Mouse (Mus musculus): ENCODE results near the gene 1700042G07Rik. TPM values are rescaled to one million over a fixed set of nuclear protein-coding genes. Genes with fewer than 3 reads are reported as not detected.

The 1700042G07Rik gene
- total RNA-seq (2021): not detected in 2 replicates
- long read RNA-seq: 0 reads

- no peak for DNase-seq
These were observed at the start of gene 1700042G07Rik, which contains the start of gene Gm49337 for GRCm38 (mm10) chr4:116173072-116173471. TSS of gene 1700042G07Rik (plus strand) at chr4:116173372. TSS of gene Gm49337 (plus strand) at chr4:116173384.

- peak; percentile 77 for DNase-seq
These were observed 49.3 kb upstream of the 1700042G07Rik start, which contains the start of the genes Rad54l and Pomgnt1 for GRCm38 (mm10) chr4:116123602-116124519. TSS of gene Rad54l (minus strand) at chr4:116123690. TSS of gene Pomgnt1 (plus strand) at chr4:116123840.

- DNase-seq: no peak
These were observed 47.3 kb upstream of the 1700042G07Rik start for GRCm38 (mm10) chr4:116125803-116126386.

- DNase-seq: no peak
These were observed 45.2 kb upstream of the 1700042G07Rik start for GRCm38 (mm10) chr4:116127956-116128355.

- DNase-seq: no peak
These were observed 40.0 kb upstream of the 1700042G07Rik start for GRCm38 (mm10) chr4:116133126-116133525.

GRCm38 (mm10) chr4:116134990-116135389 lies 38.2 kb upstream of the 1700042G07Rik start:
- no peak for DNase-seq

GRCm38 (mm10) chr4:116137421-116137996 lies 35.7 kb upstream of the 1700042G07Rik start:
- DNase-seq: no peak

GRCm38 (mm10) chr4:116140801-116141574 lies 32.2 kb upstream of the 1700042G07Rik start:
- no peak for DNase-seq

GRCm38 (mm10) chr4:116141736-116142135 lies 31.4 kb upstream of the 1700042G07Rik start:
- DNase-seq: no peak

- DNase-seq: no peak
These were observed 30.9 kb upstream of the 1700042G07Rik start for GRCm38 (mm10) chr4:116142269-116142668.

- DNase-seq: peak; percentile 42
These were observed 29.8 kb upstream of the 1700042G07Rik start for GRCm38 (mm10) chr4:116143317-116143811.

GRCm38 (mm10) chr4:116143891-116144717 lies 29.1 kb upstream of the 1700042G07Rik start:
- peak; percentile 81 for DNase-seq

- no peak for DNase-seq
These were observed 23.4 kb upstream of the 1700042G07Rik start for GRCm38 (mm10) chr4:116149812-116150155.

GRCm38 (mm10) chr4:116150156-116150861 lies 22.9 kb upstream of the 1700042G07Rik start:
- peak; percentile 85 for DNase-seq

- DNase-seq: no peak
These were observed 22.3 kb upstream of the 1700042G07Rik start for GRCm38 (mm10) chr4:116150862-116151221.

- DNase-seq: no peak
These were observed 21.9 kb upstream of the 1700042G07Rik start, which contains the start of gene Lurap1 for GRCm38 (mm10) chr4:116151238-116151637. TSS of gene Lurap1 (minus strand) at chr4:116151338.

GRCm38 (mm10) chr4:116152702-116153101 lies 20.5 kb upstream of the 1700042G07Rik start:
- no peak for DNase-seq

- no peak for DNase-seq
These were observed 15.3 kb upstream of the 1700042G07Rik start for GRCm38 (mm10) chr4:116157882-116158281.

- DNase-seq: no peak
These were observed 13.3 kb upstream of the 1700042G07Rik start for GRCm38 (mm10) chr4:116159912-116160311.

- DNase-seq: no peak
These were observed 12.4 kb upstream of the 1700042G07Rik start for GRCm38 (mm10) chr4:116160769-116161168.
